Mouse (Mus musculus): ENCODE results near the gene Prr13. TPM values are rescaled to one million over a fixed set of nuclear protein-coding genes. Genes with fewer than 3 reads are reported as not detected.

Prr13 gene
- total RNA-seq, 2 experiments from 2014 or later, result 23.3 to 27.3 TPM

DNA sequence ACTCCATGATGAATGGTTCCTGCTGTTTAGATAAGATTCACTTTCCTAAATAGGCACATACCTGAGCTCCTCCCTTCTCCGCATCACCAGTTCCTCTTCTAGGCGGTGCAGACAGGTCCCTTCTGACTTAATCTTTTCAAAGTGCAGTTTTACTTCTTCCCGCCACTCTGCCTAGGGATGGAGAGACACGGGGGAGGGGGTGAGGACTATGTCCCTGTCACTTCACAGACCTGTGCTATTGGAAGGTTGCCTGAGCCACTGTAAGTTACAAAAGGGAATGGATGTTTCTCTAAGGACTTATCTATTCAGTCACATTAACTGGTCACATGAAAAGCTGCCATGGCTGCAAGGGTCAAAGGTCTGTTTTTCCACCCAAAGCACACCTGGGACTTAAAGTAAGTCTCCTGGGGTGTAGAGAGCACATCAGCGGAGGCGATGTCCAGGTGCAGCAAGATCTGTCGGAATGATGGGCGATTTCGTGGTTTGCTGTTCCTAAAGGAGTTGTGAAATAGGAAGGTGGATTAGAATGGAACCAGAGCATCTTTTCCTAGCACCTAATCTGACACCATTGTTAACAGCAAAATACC is 43.5 kb downstream of the Prr13 start:
- intact Hi-C loops (cut with DNase I), result no loop called here
- DNase-seq, result no peak

DNA sequence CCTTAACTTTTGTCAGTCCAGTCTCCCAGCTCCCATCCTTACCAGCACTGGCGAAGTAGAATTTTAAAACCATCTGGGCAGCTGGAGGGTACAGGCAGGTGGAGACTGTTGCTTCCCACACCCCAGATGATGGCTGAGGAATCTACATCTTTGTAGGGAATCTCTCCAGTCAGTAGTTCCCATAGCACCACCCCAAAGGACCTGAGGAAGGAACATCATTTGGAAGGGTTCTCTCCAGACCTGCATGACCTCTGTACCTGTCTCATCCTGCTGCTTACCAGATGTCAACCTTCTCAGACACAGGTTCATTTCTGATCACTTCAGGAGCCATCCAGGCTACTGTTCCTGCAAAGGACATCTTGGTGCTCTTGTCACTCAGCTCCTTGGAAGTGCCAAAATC is 44.6 kb downstream of the Prr13 start, which contains the start of gene Gm10337:
Gene Gm10337, plus strand, starts transcription at position 276 of the 400 bp plus-strand sequence.
- no peak for DNase-seq
- intact Hi-C loops (cut with DNase I), result no loop called here

DNA sequence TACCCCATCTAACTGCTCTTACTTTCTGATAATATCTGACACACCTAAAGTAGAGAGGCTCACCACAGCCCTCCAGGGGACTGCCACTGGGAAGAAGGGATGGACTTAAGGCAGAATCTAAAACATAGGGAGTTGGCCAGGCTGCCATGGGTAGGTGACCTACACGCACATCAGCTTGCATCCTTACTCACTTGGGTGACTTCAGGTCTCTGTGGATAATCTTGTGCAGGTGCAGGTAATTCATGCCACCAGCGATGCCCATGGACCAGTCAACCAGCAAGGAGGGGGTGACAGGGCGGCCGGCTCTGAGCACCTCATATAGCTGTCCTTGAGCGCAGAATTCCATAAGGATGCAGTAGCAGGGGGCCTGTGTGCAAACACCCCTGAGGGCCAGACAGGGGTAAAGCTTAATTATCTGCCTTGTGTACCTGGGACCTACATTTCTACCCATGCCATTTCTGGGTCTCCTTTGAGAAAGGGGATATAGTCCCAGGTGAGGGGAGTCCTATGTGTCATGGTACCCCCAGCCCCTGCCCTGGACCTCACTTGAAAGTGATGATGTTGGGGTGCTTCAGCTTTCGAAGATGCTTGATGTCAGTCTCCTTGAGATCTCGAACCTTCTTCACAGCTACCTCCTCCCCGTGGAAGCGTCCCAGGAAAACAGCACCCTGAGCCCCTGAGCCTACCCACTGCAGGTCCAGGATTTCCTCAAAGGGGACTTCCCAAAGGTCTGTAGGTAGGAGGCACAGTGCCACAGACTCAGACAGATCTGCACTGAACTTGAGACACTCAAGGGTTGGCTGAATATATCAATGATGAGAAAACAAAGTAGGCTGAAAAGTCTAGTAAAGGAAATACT is 45.3 kb downstream of the Prr13 start:
- intact Hi-C loops (cut with DNase I), result no loop called here
- DNase-seq, result no peak

DNA sequence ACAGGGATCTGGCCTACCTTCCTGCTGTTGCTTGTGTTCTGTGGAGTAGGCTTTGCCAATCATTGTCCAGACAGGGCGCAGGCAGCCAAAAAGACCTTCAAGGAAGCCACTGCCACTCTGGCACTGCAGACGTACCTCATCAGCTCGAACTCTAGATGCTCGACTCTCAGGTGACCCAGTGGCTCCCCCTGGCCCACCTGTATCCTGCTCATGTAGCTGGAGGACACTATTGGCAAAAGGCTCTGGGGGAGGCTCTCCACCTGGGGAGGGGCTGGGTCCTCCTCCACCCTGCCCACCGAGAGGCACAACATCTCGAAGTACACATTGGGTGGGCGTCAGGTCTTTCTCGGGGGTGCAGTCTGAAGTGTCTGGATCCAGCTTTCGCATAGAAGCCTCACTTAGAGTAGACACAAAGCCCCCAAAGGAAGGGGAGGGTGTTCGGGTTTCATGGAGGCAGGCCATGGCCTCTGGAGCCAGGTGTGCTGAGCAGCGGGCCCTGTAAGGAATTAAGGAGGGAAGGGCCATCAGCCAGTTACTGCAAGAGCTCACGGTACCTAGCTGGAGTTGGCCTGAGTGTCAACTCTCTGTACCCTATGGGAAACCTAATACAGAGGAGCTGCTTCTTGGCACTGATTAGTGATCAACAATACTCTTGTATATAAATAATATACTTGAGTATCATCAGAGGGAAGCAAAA is 46.4 kb downstream of the Prr13 start:
- intact Hi-C loops (cut with DNase I), result no loop called here
- DNase-seq, result no peak

DNA sequence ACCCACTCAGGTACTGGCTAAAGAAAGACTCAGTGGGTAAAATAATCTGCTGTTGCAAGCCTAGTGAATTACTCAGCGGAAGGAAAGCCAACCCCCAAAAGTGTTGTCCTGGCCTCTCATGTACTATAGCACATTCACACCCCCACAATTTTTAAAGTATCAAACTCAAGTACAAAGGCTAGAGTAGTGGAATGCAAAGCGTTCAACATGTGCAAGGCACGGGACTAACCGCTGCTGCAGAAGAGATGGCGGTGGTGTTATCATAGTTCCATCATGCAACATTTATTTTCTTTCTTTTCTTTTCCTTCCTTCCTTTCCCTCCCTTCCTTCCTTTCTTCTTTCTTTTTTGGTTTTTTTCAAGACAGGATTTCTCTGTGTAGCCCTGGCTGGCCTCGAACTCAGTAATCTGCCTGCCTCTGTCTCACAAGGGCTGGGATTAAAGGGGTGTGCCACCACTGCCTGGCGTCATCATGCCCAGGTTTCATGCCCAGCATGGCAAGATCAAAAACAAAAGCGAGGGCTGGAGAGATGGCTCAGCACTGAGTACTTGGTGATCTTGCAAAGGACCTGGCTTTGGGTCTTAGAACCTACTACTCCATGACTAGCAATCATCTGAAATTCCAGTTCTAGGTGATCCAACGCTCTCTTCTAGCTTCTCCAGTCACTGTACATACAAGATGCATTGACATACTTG is 47.1 kb downstream of the Prr13 start:
- intact Hi-C loops (cut with DNase I), result no loop called here
- no peak for DNase-seq

DNA sequence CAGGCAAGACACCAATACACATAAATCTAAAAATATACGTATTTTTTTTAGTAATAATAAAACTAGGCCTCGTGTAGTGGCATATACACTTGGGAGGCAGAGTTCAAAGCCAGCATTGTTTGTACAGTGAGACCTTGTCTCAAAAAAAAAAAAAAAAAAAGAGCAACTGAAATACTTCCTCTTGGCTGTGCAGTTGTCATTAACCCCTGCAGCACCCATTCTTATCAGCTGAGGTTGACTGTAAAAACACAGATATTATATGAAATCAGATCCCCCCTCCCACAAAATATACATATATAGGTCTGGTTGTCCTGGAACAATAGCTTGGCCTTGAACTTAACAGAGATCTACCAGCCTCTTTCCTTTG is 47.6 kb downstream of the Prr13 start:
- intact Hi-C loops (cut with DNase I), result no loop called here
- no peak for DNase-seq

DNA sequence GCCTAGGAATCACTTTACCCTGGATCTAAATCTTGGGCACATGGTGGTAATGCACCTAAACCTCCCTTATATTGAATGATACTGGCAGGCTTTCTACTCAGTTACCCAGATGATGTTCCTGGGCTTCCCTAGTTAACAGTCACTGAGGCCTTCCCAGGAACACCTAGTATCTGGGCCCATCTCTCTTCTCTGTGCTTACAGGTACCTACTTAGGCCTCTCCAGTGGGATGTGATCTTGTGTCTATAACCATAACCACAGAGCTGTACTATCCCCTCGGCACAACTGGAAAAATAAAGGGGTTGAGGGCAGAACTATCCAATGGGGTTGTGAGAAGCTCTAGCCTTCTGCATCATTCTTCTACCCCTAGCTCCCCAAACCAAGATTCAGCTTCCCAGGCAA is 48.0 kb downstream of the Prr13 start:
- no peak for DNase-seq
- intact Hi-C loops (cut with DNase I), result no loop called here

DNA sequence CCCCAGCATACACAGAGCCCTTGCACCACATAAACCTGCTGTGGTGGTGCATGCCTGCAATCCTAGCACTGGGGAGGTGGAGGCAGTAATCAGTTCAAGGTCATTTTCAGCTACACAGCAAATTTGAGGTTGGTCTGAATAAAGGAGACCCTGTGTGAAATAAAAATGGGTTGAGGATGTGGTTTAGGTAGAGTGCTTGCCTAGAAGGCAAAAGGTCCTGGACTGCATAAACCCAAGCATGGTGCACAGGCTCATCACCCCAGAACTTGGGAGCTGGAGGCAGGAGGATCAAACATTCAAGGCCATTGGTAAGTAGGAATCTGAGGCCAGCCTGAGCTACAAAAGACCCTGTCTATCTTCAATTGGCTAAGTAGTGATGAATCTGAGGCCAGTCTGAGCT is 48.7 kb downstream of the Prr13 start:
- intact Hi-C loops (cut with DNase I), result no loop called here
- DNase-seq, result no peak

DNA sequence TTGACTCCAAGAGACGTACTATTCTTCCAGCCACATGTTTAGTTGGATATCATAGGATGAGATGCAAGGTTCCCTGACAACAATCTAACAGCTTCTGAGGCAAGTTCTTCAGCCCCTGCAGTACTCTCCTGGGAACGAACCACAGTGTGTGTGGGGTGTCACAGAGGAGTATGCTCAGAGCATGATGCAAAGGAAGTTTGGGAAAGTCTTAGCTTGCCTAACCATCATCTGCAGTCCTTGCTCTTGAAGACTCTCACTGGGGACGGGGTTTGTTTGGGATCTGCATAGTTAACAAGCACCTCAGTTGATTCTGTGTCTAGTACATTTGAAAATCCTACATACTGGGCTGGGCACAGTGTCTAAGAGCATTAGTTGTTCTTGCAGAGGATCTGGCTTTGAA is 49.5 kb downstream of the Prr13 start:
- no peak for DNase-seq
- intact Hi-C loops (cut with DNase I), result no loop called here

DNA sequence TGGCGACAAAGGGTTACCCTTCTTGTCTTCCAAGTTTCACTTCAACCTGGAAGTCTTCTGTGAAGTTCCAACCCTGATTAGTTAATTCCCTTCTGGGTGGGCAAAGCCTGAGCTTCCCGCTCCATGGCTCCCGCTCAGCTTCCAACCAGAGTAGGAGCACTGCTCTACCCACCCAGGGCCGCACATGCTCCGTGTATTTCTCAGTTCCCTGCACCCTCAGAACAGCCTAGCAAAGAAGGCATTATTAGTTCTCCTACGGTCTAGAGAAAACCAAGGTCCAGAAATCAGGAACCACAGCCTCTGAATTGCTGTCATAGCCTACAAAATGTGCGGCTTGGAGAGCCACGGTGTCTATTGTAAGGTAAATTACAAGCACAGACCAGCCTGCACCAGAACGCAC is 51.3 kb downstream of the Prr13 start:
- no peak for DNase-seq
- intact Hi-C loops (cut with DNase I), result no loop called here

DNA sequence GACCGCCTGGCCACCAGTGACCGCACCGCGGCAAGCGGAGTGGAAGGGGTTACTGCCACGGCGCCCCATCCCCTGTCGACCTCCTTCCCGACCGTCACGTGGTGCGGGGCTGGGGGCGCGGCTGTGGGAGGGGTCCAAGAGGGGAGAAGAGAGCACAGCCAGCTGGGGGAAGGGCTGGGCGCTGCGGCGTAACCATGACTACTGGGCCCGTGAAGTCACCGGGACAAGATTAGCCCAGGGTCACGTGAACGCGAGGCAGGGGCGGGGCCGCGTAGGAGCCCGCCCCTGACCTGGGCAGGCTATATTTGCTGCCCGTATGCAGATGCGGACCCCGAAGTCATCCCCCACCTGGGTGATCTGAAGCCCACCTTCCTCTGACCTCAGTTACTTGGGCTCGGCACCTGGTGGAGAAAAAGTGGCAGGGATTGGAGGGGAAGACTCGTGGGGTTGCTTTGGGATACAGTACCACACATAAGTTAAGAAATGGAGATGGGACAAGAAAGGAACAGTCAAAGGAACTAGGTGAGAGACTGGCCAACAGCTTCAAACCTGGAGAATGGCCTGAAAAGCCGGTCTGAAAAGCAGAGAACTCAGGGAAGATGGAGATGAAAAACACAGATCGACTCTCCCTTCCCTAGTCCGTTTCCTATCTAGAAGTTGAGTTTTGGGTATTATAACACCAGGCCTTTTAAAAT is 51.9 kb downstream of the Prr13 start:
- peak; percentile 87 to 88 for DNase-seq
- intact Hi-C loops (cut with DNase I), result no loop called here

DNA sequence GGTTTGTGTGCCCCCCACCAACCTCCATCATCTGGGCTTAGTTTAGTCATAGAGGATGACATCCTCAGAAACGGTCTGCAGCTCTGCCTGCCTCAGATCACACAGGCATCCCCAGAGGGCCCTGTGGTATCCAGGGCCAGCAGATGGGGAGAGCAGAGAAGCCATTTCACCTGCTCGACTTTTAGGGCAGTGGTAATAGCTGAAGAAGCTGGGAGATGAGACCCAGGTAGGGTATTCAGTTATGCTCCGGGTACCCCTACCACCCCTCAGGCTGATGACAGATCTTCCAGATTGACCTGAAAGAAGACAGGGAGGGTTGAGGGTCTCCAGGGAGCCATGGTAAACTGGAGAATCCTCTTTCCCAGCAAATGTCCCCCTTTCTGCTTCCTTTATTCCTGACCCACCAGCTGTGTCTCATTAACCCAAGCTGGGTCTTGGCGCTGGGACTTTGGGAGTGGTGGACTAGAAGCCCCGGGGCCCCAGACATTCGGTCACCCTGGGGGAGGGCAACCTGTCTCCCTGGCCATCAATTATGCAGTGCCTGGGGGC is 52.5 kb downstream of the Prr13 start:
- intact Hi-C loops (cut with DNase I), result no loop called here
- no peak for DNase-seq

DNA sequence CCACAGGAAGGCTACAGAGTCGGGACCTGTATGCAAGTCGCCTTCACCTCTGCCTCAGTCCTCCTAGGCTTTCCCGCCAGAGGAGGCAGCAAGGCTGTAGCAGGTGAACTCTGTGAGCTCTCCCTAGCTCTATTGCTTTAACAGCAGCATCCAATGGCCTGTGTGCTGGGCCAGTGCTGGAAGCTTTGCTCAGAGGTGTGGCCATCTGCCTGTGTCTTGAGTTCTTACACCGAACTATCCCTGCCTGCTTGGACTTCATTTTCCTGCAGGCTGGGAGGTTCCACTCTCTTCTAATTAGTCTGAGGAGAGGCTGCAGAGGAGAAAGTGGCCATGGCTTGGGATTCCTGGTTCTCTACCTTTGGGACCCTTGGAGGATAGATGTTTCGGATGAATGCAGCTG is 53.2 kb downstream of the Prr13 start:
- no peak for DNase-seq
- intact Hi-C loops (cut with DNase I), result no loop called here

Other genes starting within 250 kb of the Prr13 start
- gene Itgb7, start 227.1 kb upstream of the Prr13 start, total RNA-seq (2021), result 1 to 10 TPM; 1.9 to 2.0 TPM
- gene Rarg, start 201.5 kb upstream of the Prr13 start, total RNA-seq (2021), result 10 to 100 TPM; 23.2 to 27.2 TPM
- gene Gm9918, start 188.5 kb upstream of the Prr13 start, total RNA-seq (2021), result not detected
- 10 to 100 TPM; 20.6 to 23.8 TPM for gene Mfsd5, start 179.6 kb upstream of the Prr13 start, total RNA-seq (2021)
- gene Espl1, start 162.8 kb upstream of the Prr13 start, total RNA-seq (2021), result 10 to 100 TPM in 1 of 2 experiments, 1 to 10 TPM in 1; 7.5 to 10.7 TPM
- gene Pfdn5, start 132.9 kb upstream of the Prr13 start, total RNA-seq (2021), result 100 to 1,000 TPM; 336 to 346 TPM
- gene Myg1, start 127.3 kb upstream of the Prr13 start, total RNA-seq (2021), result 10 to 100 TPM; 28.3 to 31.5 TPM
- gene Aaas, start 108.3 kb upstream of the Prr13 start, total RNA-seq (2021), result 10 to 100 TPM; 16.2 to 16.4 TPM
- gene Sp7, start 91.8 kb upstream of the Prr13 start, total RNA-seq (2021), result not detected
- gene Sp1, start 52.9 kb upstream of the Prr13 start, total RNA-seq (2021), result 10 to 100 TPM; 57.7 to 68.4 TPM
- 1 to 10 TPM in 1 of 2 experiments, under 1 TPM in 1; 0.67 to 1.4 TPM for gene Amhr2, start 13.7 kb upstream of the Prr13 start, total RNA-seq (2021)
- gene Pcbp2, start 11.5 kb downstream of the Prr13 start, total RNA-seq (2021), result 100 to 1,000 TPM; 547 to 592 TPM
- gene Gm10337, start 44.7 kb downstream of the Prr13 start, total RNA-seq (2021), result 1 to 10 TPM in 1 of 2 experiments, not detected in 1; 3.6 TPM
- 1 to 10 TPM; 5.1 to 5.2 TPM for gene Map3k12, start 58.0 kb downstream of the Prr13 start, total RNA-seq (2021)
- gene Tarbp2, start 59.2 kb downstream of the Prr13 start, total RNA-seq (2021), result 10 to 100 TPM; 45.9 to 53.1 TPM
- gene Npff, start 65.9 kb downstream of the Prr13 start, total RNA-seq (2021), result 1 to 10 TPM; 1.4 to 3.8 TPM
- gene Gm28047, start 166.0 kb downstream of the Prr13 start, total RNA-seq (2021), result 1 to 10 TPM in 1 of 2 experiments, not detected in 1; 1.2 TPM
- gene Atf7, start 166.4 kb downstream of the Prr13 start, total RNA-seq (2021), result 10 to 100 TPM; 71.3 to 79.2 TPM
- gene Atp5g2, start 213.3 kb downstream of the Prr13 start, total RNA-seq (2021), result 10 to 100 TPM; 31.1 to 47.4 TPM